Mouse (Mus musculus) liver, embryonic 13.5 days (tissue): ENCODE measurements around the gene Piezo1. TPM values are rescaled to one million over a fixed set of nuclear protein-coding genes. Genes with fewer than 3 reads are reported as not detected.

Experiments used
- ATAC-seq: fragments of 200-750 bp; cut with Nextera tagmentation; 2 replicates; pipeline ENCODE4 v1.8.0; 2017; ENCODE audit warnings: low read depth, mild to moderate bottlenecking, moderate number of reproducible peaks, moderate library complexity
- DNase-seq: peaks from one replicate; pipeline ENCODE4 v3.0.0; 2022
- H3K27ac ChIP-seq: fragments of 300-500 bp; sonication (generic); 2 replicates; pipeline ENCODE4 v1.5.1; 2015; ENCODE audit warnings: moderate library complexity, mild to moderate bottlenecking, inconsistent platforms
- H3K27me3 ChIP-seq: fragments of 300-500 bp; sonication (generic); 2 replicates; pipeline ENCODE4 v1.6.1; 2015; ENCODE audit warnings: mild to moderate bottlenecking, inconsistent platforms
- H3K36me3 ChIP-seq: fragments of 300-500 bp; sonication (generic); 2 replicates; pipeline ENCODE4 v1.6.1; 2015; ENCODE audit warnings: mild to moderate bottlenecking, inconsistent platforms
- H3K4me1 ChIP-seq: fragments of 300-500 bp; sonication (generic); replicated peaks from 2 replicates; pipeline ENCODE4 v1.6.1; 2015; ENCODE audit warnings: inconsistent platforms
- H3K4me2 ChIP-seq: fragments of 300-500 bp; sonication (generic); 2 replicates; pipeline ENCODE4 v1.6.1; 2015; ENCODE audit warnings: inconsistent platforms, mild to moderate bottlenecking, moderate library complexity
- H3K4me3 ChIP-seq: fragments of 300-500 bp; sonication (generic); replicated peaks from 2 replicates; pipeline ENCODE4 v1.5.1; 2015; ENCODE audit warnings: mild to moderate bottlenecking, inconsistent platforms
- H3K9ac ChIP-seq: fragments of 300-500 bp; sonication (generic); 2 replicates; pipeline ENCODE4 v1.6.1; 2015; ENCODE audit warnings: mild to moderate bottlenecking, inconsistent platforms
- H3K9me3 ChIP-seq: fragments of 300-500 bp; sonication (generic); replicated peaks from 2 replicates; pipeline ENCODE4 v1.6.1; 2016; ENCODE audit warnings: inconsistent platforms
- WGBS: fragments of 180-500 bp; shearing (Covaris S2); methylation state at CpG from one replicate; pipeline ENCODE4 v1.1.7; 2015; ENCODE audit not compliant: insufficient replicate concordance; 5-methylcytosine and 5-hydroxymethylcytosine counted together
- polyA plus RNA-seq: library from polyadenylated mRNA; unstranded; fragments of >200 nt; fragmentation: Nextera tagmentation; extraction: Ambion mirVana; gene quantifications from 2 replicates; pipeline ENCODE4 v1.2.1, GENCODE M21; 2015

Gene Piezo1
- polyA plus RNA-seq, 1 experiment from 2014 or later, result 14.2 TPM

- Histone ChIP-seq H3K9me3 (no peaks in the 10 kb centered on the region), H3K4me1 (peaks cover 32% of the 10 kb centered on the region), H3K27ac (no peak overlapping the region), H3K9ac (no peak overlapping the region), H3K27me3 (peaks cover 13% of the 10 kb centered on the region), H3K36me3 (no peaks in the 10 kb centered on the region), H3K4me3 (no peak overlapping the region), H3K4me2 (0 out of 2 replicates have a peak overlapping the region, but pooled peaks have one; percentile 99)
- DNase-seq (no peak), ATAC-seq (no peak)
- WGBS, result 65% methylated on average over 3 of the region's 3 CpGs
Measured at GRCm38 (mm10) chr8:122445203-122445602, 105.9 kb downstream of the Piezo1 start.

- WGBS, result 17% methylated on average over 19 of the region's 19 CpGs
- Histone ChIP-seq H3K36me3 (peaks cover 8% of the 10 kb centered on the region), H3K9ac (peak overlapping the region; percentile 77), H3K4me1 (peaks cover 37% of the 10 kb centered on the region), H3K9me3 (no peaks in the 10 kb centered on the region), H3K27me3 (peaks cover 13% of the 10 kb centered on the region), H3K27ac (peak overlapping the region; percentile 80), H3K4me2 (peak overlapping the region; percentile 99), H3K4me3 (peak overlapping the region; percentile 66)
- DNase-seq, result peak; percentile 43
- no peak for ATAC-seq
Measured at GRCm38 (mm10) chr8:122444058-122444748, 106.9 kb downstream of the Piezo1 start.

GRCm38 (mm10) chr8:122443262-122444006, 107.7 kb downstream of the Piezo1 start, which contains the start of gene Mvd:
TSS of gene Mvd (minus strand) at chr8:122443422.
- peaks cover 16% of the 10 kb centered on the region for H3K36me3 ChIP-seq
- peaks cover 8% of the 10 kb centered on the region for H3K27me3 ChIP-seq
- H3K27ac ChIP-seq, result peak within 1 kb of the TSS; percentile 80
- DNase-seq (peak; percentile 99), ATAC-seq (peak; percentile 98)
- H3K4me3 ChIP-seq, result peak within 1 kb of the TSS; percentile 66
- H3K4me2 ChIP-seq, result peak within 1 kb of the TSS; percentile 99
- peaks cover 42% of the 10 kb centered on the region for H3K4me1 ChIP-seq
- no peaks in the 10 kb centered on the region for H3K9me3 ChIP-seq
- WGBS, result under 1% methylated on average over 47 of the region's 47 CpGs
- H3K9ac ChIP-seq, result peak within 1 kb of the TSS; percentile 81

- H3K27ac ChIP-seq, result peak overlapping the region; percentile 70
- 5% methylated on average over 12 of the region's 12 CpGs for WGBS
- no peaks in the 10 kb centered on the region for H3K9me3 ChIP-seq
- DNase-seq (no peak), ATAC-seq (no peak)
- H3K4me2 ChIP-seq, result peak overlapping the region; percentile 99
- peaks cover 8% of the 10 kb centered on the region; the same call in 1 of the 2 replicates for H3K27me3 ChIP-seq
- H3K4me1 ChIP-seq, result peaks cover 49% of the 10 kb centered on the region
- H3K36me3 ChIP-seq, result peaks cover 20% of the 10 kb centered on the region
- peak overlapping the region; percentile 66 for H3K4me3 ChIP-seq
- H3K9ac ChIP-seq, result peak overlapping the region; percentile 81
Measured at GRCm38 (mm10) chr8:122442781-122443180, 108.3 kb downstream of the Piezo1 start.

GRCm38 (mm10) chr8:122442356-122442755, 108.8 kb downstream of the Piezo1 start:
- Histone ChIP-seq H3K4me2 (peak overlapping the region; percentile 99), H3K27me3 (peaks cover 8% of the 10 kb centered on the region; the same call in 1 of the 2 replicates), H3K4me3 (peak overlapping the region; percentile 66), H3K36me3 (peaks cover 24% of the 10 kb centered on the region), H3K9me3 (no peaks in the 10 kb centered on the region), H3K4me1 (peaks cover 53% of the 10 kb centered on the region), H3K27ac (peak overlapping the region; percentile 29; the same call in 1 of the 2 replicates), H3K9ac (peak overlapping the region; percentile 81)
- no peak for ATAC-seq
- no peak for DNase-seq
- WGBS, result 53% methylated on average over 7 of the region's 7 CpGs

- DNase-seq (no peak), ATAC-seq (no peak)
- Histone ChIP-seq H3K4me1 (peaks cover 57% of the 10 kb centered on the region), H3K9ac (no peak overlapping the region), H3K27me3 (no peaks in the 10 kb centered on the region), H3K27ac (no peak overlapping the region), H3K4me3 (no peak overlapping the region), H3K4me2 (no peak overlapping the region), H3K36me3 (peaks cover 34% of the 10 kb centered on the region), H3K9me3 (no peaks in the 10 kb centered on the region)
- 90% methylated on average over 1 of the region's 1 CpGs for WGBS
Measured at GRCm38 (mm10) chr8:122441326-122441725, 109.8 kb downstream of the Piezo1 start.

- Histone ChIP-seq H3K27ac (no peak overlapping the region), H3K4me1 (peaks cover 38% of the 10 kb centered on the region), H3K4me3 (no peak overlapping the region), H3K9ac (no peak overlapping the region), H3K4me2 (no peak overlapping the region), H3K27me3 (no peaks in the 10 kb centered on the region), H3K36me3 (peaks cover 47% of the 10 kb centered on the region), H3K9me3 (0 out of 2 replicates have a peak, but pooled peaks cover 4% of the 10 kb centered on the region)
- ATAC-seq (no peak), DNase-seq (no peak)
- WGBS, result 89% methylated on average over 16 of the region's 16 CpGs
Measured at GRCm38 (mm10) chr8:122439336-122439735, 111.8 kb downstream of the Piezo1 start.

GRCm38 (mm10) chr8:122437708-122438331, 113.3 kb downstream of the Piezo1 start:
- no peak overlapping the region for H3K4me3 ChIP-seq
- ATAC-seq (no peak), DNase-seq (no peak)
- H3K36me3 ChIP-seq, result peaks cover 52% of the 10 kb centered on the region
- no peak overlapping the region for H3K27ac ChIP-seq
- peaks cover 36% of the 10 kb centered on the region for H3K4me1 ChIP-seq
- H3K4me2 ChIP-seq, result no peak overlapping the region
- 0 out of 2 replicates have a peak, but pooled peaks cover 4% of the 10 kb centered on the region for H3K9me3 ChIP-seq
- WGBS, result 76% methylated on average over 13 of the region's 13 CpGs
- no peak overlapping the region for H3K9ac ChIP-seq
- H3K27me3 ChIP-seq, result no peaks in the 10 kb centered on the region

- Histone ChIP-seq H3K4me1 (peaks cover 42% of the 10 kb centered on the region), H3K27me3 (peaks cover 10% of the 10 kb centered on the region; the same call in 1 of the 2 replicates), H3K9ac (no peak overlapping the region), H3K9me3 (0 out of 2 replicates have a peak, but pooled peaks cover 4% of the 10 kb centered on the region), H3K4me2 (no peak overlapping the region), H3K4me3 (no peak overlapping the region), H3K27ac (no peak overlapping the region), H3K36me3 (peaks cover 52% of the 10 kb centered on the region)
- no peak for DNase-seq
- 64% methylated on average over 20 of the region's 20 CpGs for WGBS
- ATAC-seq, result no peak
Measured at GRCm38 (mm10) chr8:122436586-122437125, 114.5 kb downstream of the Piezo1 start.

- Histone ChIP-seq H3K27me3 (peaks cover 13% of the 10 kb centered on the region; the same call in 1 of the 2 replicates), H3K36me3 (peaks cover 52% of the 10 kb centered on the region), H3K4me3 (no peak overlapping the region), H3K27ac (no peak overlapping the region), H3K9me3 (0 out of 2 replicates have a peak, but pooled peaks cover 4% of the 10 kb centered on the region), H3K9ac (no peak overlapping the region), H3K4me1 (peaks cover 47% of the 10 kb centered on the region), H3K4me2 (no peak overlapping the region)
- 87% methylated on average over 9 of the region's 9 CpGs for WGBS
- DNase-seq, result no peak
- no peak for ATAC-seq
Measured at GRCm38 (mm10) chr8:122436146-122436545, 115.0 kb downstream of the Piezo1 start.

- no peak for ATAC-seq
- H3K27me3 ChIP-seq, result peaks cover 13% of the 10 kb centered on the region; the same call in 1 of the 2 replicates
- H3K9ac ChIP-seq, result no peak overlapping the region
- H3K27ac ChIP-seq, result no peak overlapping the region
- 81% methylated on average over 6 of the region's 6 CpGs for WGBS
- peaks cover 54% of the 10 kb centered on the region for H3K4me1 ChIP-seq
- no peak overlapping the region for H3K4me3 ChIP-seq
- DNase-seq, result no peak
- 0 out of 2 replicates have a peak, but pooled peaks cover 4% of the 10 kb centered on the region for H3K9me3 ChIP-seq
- H3K36me3 ChIP-seq, result peaks cover 52% of the 10 kb centered on the region
- H3K4me2 ChIP-seq, result no peak overlapping the region
Measured at GRCm38 (mm10) chr8:122435375-122435774, 115.8 kb downstream of the Piezo1 start.
